ENCODE assay signal across 8 mouse cellular contexts in genomic region chr2:138281550-138282201, GRCm38 (mm10). TPM values are rescaled to one million over a fixed set of nuclear protein-coding genes. Genes with fewer than 3 reads are reported as not detected.
DNase-seq lines count a peak whose midpoint lies in the region; ATAC-seq lines count a peak whose summit lies in the region.

No protein-coding gene starts in this region.

- no peaks in the 10 kb centered on the region for H3K9me3 ChIP-seq in hindbrain, embryonic 13.5 days
- H3K9me3 ChIP-seq in hindbrain, embryonic 10.5 days = 0 out of 2 replicates have a peak, but pooled peaks cover 2% of the 10 kb centered on the region
- no peaks in the 10 kb centered on the region for H3K9me3 ChIP-seq in forebrain, embryonic 14.5 days (replicated peaks; ENCODE audit: control insufficient read depth, low read length)
- H3K9me3 ChIP-seq in liver, embryonic 12.5 days (replicated peaks) = no peaks in the 10 kb centered on the region

- no peak overlapping the region for H3K9ac ChIP-seq in hindbrain, embryonic 13.5 days
- H3K9ac ChIP-seq in forebrain, embryonic 14.5 days (ENCODE audit: low read length) = no peak overlapping the region
- H3K9ac ChIP-seq in liver, embryonic 12.5 days = no peak overlapping the region

- H3K36me3 ChIP-seq in hindbrain, embryonic 13.5 days = peaks cover 27% of the 10 kb centered on the region
- peaks cover 58% of the 10 kb centered on the region for H3K36me3 ChIP-seq in hindbrain, embryonic 10.5 days
- H3K36me3 ChIP-seq in forebrain, embryonic 14.5 days (ENCODE audit: control insufficient read depth, insufficient read depth, low read length) = peaks cover 24% of the 10 kb centered on the region
- peaks cover 24% of the 10 kb centered on the region for H3K36me3 ChIP-seq in liver, embryonic 12.5 days

- no peaks in the 10 kb centered on the region for H3K27me3 ChIP-seq in hindbrain, embryonic 13.5 days
- H3K27me3 ChIP-seq in hindbrain, embryonic 10.5 days (ENCODE audit: insufficient read depth, poor library complexity, severe bottlenecking) = no peaks in the 10 kb centered on the region
- H3K27me3 ChIP-seq in forebrain, embryonic 14.5 days (replicated peaks; ENCODE audit: control insufficient read depth, insufficient read depth, low read length) = no peaks in the 10 kb centered on the region
- H3K27me3 ChIP-seq in liver, embryonic 12.5 days (replicated peaks) = no peaks in the 10 kb centered on the region

- H3K4me3 ChIP-seq in hindbrain, embryonic 13.5 days = no peak overlapping the region
- no peak overlapping the region for H3K4me3 ChIP-seq in hindbrain, embryonic 10.5 days
- no peak overlapping the region for H3K4me3 ChIP-seq in forebrain, embryonic 14.5 days (ENCODE audit: low read depth, low read length)
- H3K4me3 ChIP-seq in liver, embryonic 12.5 days = no peak overlapping the region

- DNase-seq in hindbrain, embryonic 10.5 days (ENCODE audit: low spot score) = no peak
- peak; percentile 98 for DNase-seq in brain, adult 2 months (ENCODE audit: low read depth, low spot score)
- DNase-seq in cerebellum, postnatal 36 days = peak; percentile 84 to 92
- DNase-seq in layer of hippocampus, adult 9-11 months = peak; percentile 53
- DNase-seq in MN1 (ENCODE audit: low spot score) = no peak
- DNase-seq in forebrain, embryonic 14.5 days (ENCODE audit: low spot score) = no peak

- H3K27ac ChIP-seq in hindbrain, embryonic 13.5 days = no peak overlapping the region
- no peak overlapping the region for H3K27ac ChIP-seq in hindbrain, embryonic 10.5 days
- no peak overlapping the region for H3K27ac ChIP-seq in forebrain, embryonic 14.5 days (ENCODE audit: low read depth, low read length)
- H3K27ac ChIP-seq in liver, embryonic 12.5 days = no peak overlapping the region

- H3K4me1 ChIP-seq in hindbrain, embryonic 13.5 days (replicated peaks) = peaks cover 38% of the 10 kb centered on the region
- peaks cover 38% of the 10 kb centered on the region for H3K4me1 ChIP-seq in hindbrain, embryonic 10.5 days (replicated peaks)
- H3K4me1 ChIP-seq in forebrain, embryonic 14.5 days (ENCODE audit: control insufficient read depth, insufficient read depth, low read length) = peaks cover 13% of the 10 kb centered on the region
- peaks cover 16% of the 10 kb centered on the region; the same call in 1 of the 2 replicates for H3K4me1 ChIP-seq in liver, embryonic 12.5 days

- no peak for ATAC-seq in hindbrain, embryonic 13.5 days (ENCODE audit: low FRiP score)
- no peak for ATAC-seq in forebrain, embryonic 14.5 days
- ATAC-seq in liver, embryonic 12.5 days = no peak

- WGBS in hindbrain, embryonic 13.5 days = 87% methylated on average over 10 of the region's 10 CpGs
- WGBS in hindbrain, embryonic 10.5 days = 92% methylated on average over 10 of the region's 10 CpGs
- 91% methylated on average over 10 of the region's 10 CpGs for WGBS in forebrain, embryonic 14.5 days
- 85% methylated on average over 10 of the region's 10 CpGs for WGBS in liver, embryonic 12.5 days (ENCODE audit: insufficient replicate concordance)

- peak overlapping the region; percentile 22 for H3K4me2 ChIP-seq in hindbrain, embryonic 13.5 days
- H3K4me2 ChIP-seq in forebrain, embryonic 14.5 days (ENCODE audit: low read length) = no peak overlapping the region
- no peak overlapping the region for H3K4me2 ChIP-seq in liver, embryonic 12.5 days

RNA-seq across cellular contexts. Expression of gene Btbd3, which starts 25.3 kb away (rescaled TPM):
- polyA plus RNA-seq in hindbrain, embryonic 13.5 days (2015; fragmentation: Nextera tagmentation; extraction: Ambion mirVana) = 26.6 and 27.5 TPM in 2 replicates
- polyA plus RNA-seq in hindbrain, embryonic 10.5 days (2016; fragmentation: Nextera tagmentation; extraction: Ambion mirVana) = 13.8 and 18.3 TPM in 2 replicates
- polyA plus RNA-seq in forebrain, embryonic 14.5 days (2014; fragmentation: Nextera tagmentation; extraction: Ambion mirVana) = 24.4 and 29.7 TPM in 2 replicates
- polyA plus RNA-seq in liver, embryonic 12.5 days (2016; fragmentation: Nextera tagmentation; extraction: Ambion mirVana) = 3.0 and 3.1 TPM in 2 replicates

Comparison
In these comparisons a context has a peak if more than half of its experiments do, and no peak if none do; other contexts are left out.
1. DNase-seq: peak in brain, adult 2 months (single experiment), cerebellum, postnatal 36 days (2 of 2) and layer of hippocampus, adult 9-11 months (single experiment); none in hindbrain, embryonic 10.5 days (single experiment), MN1 (single experiment) and forebrain, embryonic 14.5 days (single experiment).